In genomic region chr17:45973214-45973613, GRCm38 (mm10) we compare ENCODE assay signal across 13 mouse cellular contexts. TPM values are rescaled to one million over a fixed set of nuclear protein-coding genes. Genes with fewer than 3 reads are reported as not detected.
A peak's percentile ranks its signal among the peaks of the same experiment; 100 is the strongest.
DNase-seq lines count a peak whose midpoint lies in the region; ATAC-seq lines count a peak whose summit lies in the region.
"Had no signal": no experiment of that assay in that cellular context is flagged by ENCODE, and none has a peak within 500 bp of the region (broad histone marks: within the 10 kb centered on the region; RNA-seq: fewer than 3 reads in every experiment).

No protein-coding gene starts in this region.

- H3K9me3 ChIP-seq in intestine, embryonic 16.5 days (ENCODE audit: control insufficient read depth, low read length): no peaks in the 10 kb centered on the region
- no peaks in the 10 kb centered on the region; the same call in 1 of the 2 replicates for H3K9me3 ChIP-seq in stomach, embryonic 14.5 days (ENCODE audit: control insufficient read depth, low read depth, low read length)
- H3K9me3 ChIP-seq: limb, embryonic 15.5 days had no signal

- H3K4me2 ChIP-seq in intestine, embryonic 16.5 days (ENCODE audit: low read depth, low read length): 0 out of 2 replicates have a peak overlapping the region, but pooled peaks have one; percentile 20
- H3K4me2 ChIP-seq in stomach, embryonic 14.5 days (replicated peaks; ENCODE audit: low read depth, low read length): no peak overlapping the region
- H3K4me2 ChIP-seq: limb, embryonic 15.5 days had no signal

- peak overlapping the region; percentile 68 for H3K27ac ChIP-seq in intestine, embryonic 16.5 days (ENCODE audit: low read length)
- H3K27ac ChIP-seq in stomach, embryonic 14.5 days (ENCODE audit: low read length): peak overlapping the region; percentile 67; the same call in 1 of the 2 replicates
- H3K27ac ChIP-seq: limb, embryonic 15.5 days had no signal

- H3K27me3 ChIP-seq in intestine, embryonic 16.5 days (replicated peaks; ENCODE audit: control insufficient read depth, insufficient read depth, low read length): no peaks in the 10 kb centered on the region
- H3K27me3 ChIP-seq in stomach, embryonic 14.5 days (ENCODE audit: control insufficient read depth, insufficient read depth, low read length): no peaks in the 10 kb centered on the region
- H3K27me3 ChIP-seq: limb, embryonic 15.5 days had no signal

- peak; percentile 89 for ATAC-seq in intestine, embryonic 16.5 days
- peak; percentile 75 for ATAC-seq in stomach, embryonic 14.5 days (ENCODE audit: insufficient number of reproducible peaks, insufficient read depth, low FRiP score, low read depth)

- WGBS in intestine, embryonic 16.5 days: 54% methylated on average over 7 of the region's 7 CpGs
- 70% methylated on average over 7 of the region's 7 CpGs for WGBS in stomach, embryonic 14.5 days

- no peak overlapping the region for H3K4me3 ChIP-seq in intestine, embryonic 16.5 days (ENCODE audit: low read length)
- H3K4me3 ChIP-seq in stomach, embryonic 14.5 days (ENCODE audit: low read depth, low read length): no peak overlapping the region
- H3K4me3 ChIP-seq: limb, embryonic 15.5 days; myocyte had no signal

- peaks cover 21% of the 10 kb centered on the region for H3K4me1 ChIP-seq in intestine, embryonic 16.5 days (ENCODE audit: control insufficient read depth, insufficient read depth, low read length)
- H3K4me1 ChIP-seq in stomach, embryonic 14.5 days (ENCODE audit: control insufficient read depth, insufficient read depth, low read length): peaks cover 15% of the 10 kb centered on the region

- no peaks in the 10 kb centered on the region for H3K36me3 ChIP-seq in intestine, embryonic 16.5 days (ENCODE audit: control insufficient read depth, insufficient read depth, low read length)
- H3K36me3 ChIP-seq in stomach, embryonic 14.5 days (ENCODE audit: control insufficient read depth, insufficient read depth, low read length): no peaks in the 10 kb centered on the region
- H3K36me3 ChIP-seq: limb, embryonic 15.5 days had no signal

- DNase-seq in kidney, postnatal 14 days: peak; percentile 75
- DNase-seq in lung, adult 18-20 months: peak; percentile 71 to 76
- no peak for DNase-seq in right cerebral cortex, postnatal 10 days (ENCODE audit: low spot score in 2 of 2)
- no peak for DNase-seq in layer of hippocampus, adult 11-12 months (ENCODE audit: low spot score)
- DNase-seq in adrenal gland, postnatal 36 days: no peak
- DNase-seq: embryo, embryonic 11 days; gastrocnemius, postnatal 36 days; heart, postnatal 36 days; layer of hippocampus, adult 9-11 months had no signal

- no peak overlapping the region for H3K9ac ChIP-seq in intestine, embryonic 16.5 days (ENCODE audit: low read depth, low read length)
- no peak overlapping the region for H3K9ac ChIP-seq in stomach, embryonic 14.5 days (replicated peaks; ENCODE audit: low read depth, low read length)
- H3K9ac ChIP-seq: limb, embryonic 15.5 days had no signal

RNA-seq across cellular contexts. Expression of gene Vegfa, which starts 59.0 kb away (rescaled TPM):
- polyA plus RNA-seq in intestine, embryonic 16.5 days (2015; fragmentation: Nextera tagmentation; extraction: Ambion mirVana): 2.7 and 3.3 TPM in 2 replicates
- polyA plus RNA-seq in stomach, embryonic 14.5 days (2014; fragmentation: Nextera tagmentation; extraction: Ambion mirVana): 6.8 and 8.1 TPM in 2 replicates
- total RNA-seq in adrenal gland, postnatal 36 days (2021): 100 to 1,000 TPM; 330 to 830 TPM

Comparison
In these comparisons a context has a peak if more than half of its experiments do, and no peak if none do; other contexts are left out.
1. DNase-seq: peak in kidney, postnatal 14 days (single experiment) and lung, adult 18-20 months (2 of 2); none in right cerebral cortex, postnatal 10 days (0 of 2), layer of hippocampus, adult 11-12 months (single experiment) and adrenal gland, postnatal 36 days (0 of 2).